In genomic region chr3:90537905-90538296, GRCm38 (mm10) we compare ENCODE assay signal across 10 mouse cellular contexts. TPM values are rescaled to one million over a fixed set of nuclear protein-coding genes. Genes with fewer than 3 reads are reported as not detected.
DNase-seq lines count a peak whose midpoint lies in the region; ATAC-seq and TF ChIP-seq lines count a peak whose summit lies in the region.
"Had no signal": no experiment of that assay in that cellular context is flagged by ENCODE, and none has a peak within 500 bp of the region (broad histone marks: within the 10 kb centered on the region; RNA-seq: fewer than 3 reads in every experiment).

No protein-coding gene starts in this region.

- H3K4me1 ChIP-seq in heart, embryonic 10.5 days = peaks cover 13% of the 10 kb centered on the region
- H3K4me1 ChIP-seq in brown adipose tissue, adult 24 weeks (ENCODE audit: control insufficient read depth, insufficient read depth, insufficient read length, low read length) = peaks cover 18% of the 10 kb centered on the region
- no peaks in the 10 kb centered on the region; the same call in 1 of the 2 replicates for H3K4me1 ChIP-seq in liver, embryonic 12.5 days

- DNase-seq in heart, embryonic 10.5 days (ENCODE audit: low spot score) = no peak
- DNase-seq in heart, adult 11 months = no peak
- no peak for DNase-seq in left cerebral cortex, adult 2 months (ENCODE audit: extremely low spot score in 1 of 2, low spot score in 2 of 2)
- no peak for DNase-seq in left cerebral cortex, adult 9 months (ENCODE audit: low spot score in 2 of 2)
- DNase-seq in B cell, adult 2 months = no peak
- DNase-seq in layer of hippocampus, adult 8-10 months (ENCODE audit: low spot score in 2 of 2) = no peak

- peak overlapping the region; percentile 9 for H3K4me2 ChIP-seq in liver, embryonic 12.5 days
- H3K4me2 ChIP-seq: forebrain, embryonic 13.5 days had no signal

- no peaks in the 10 kb centered on the region for H3K36me3 ChIP-seq in heart, embryonic 10.5 days
- H3K36me3 ChIP-seq in liver, embryonic 12.5 days = no peaks in the 10 kb centered on the region

- H3K27me3 ChIP-seq in heart, embryonic 10.5 days (ENCODE audit: insufficient read depth, poor library complexity, severe bottlenecking) = peaks cover 10% of the 10 kb centered on the region
- H3K27me3 ChIP-seq in liver, embryonic 12.5 days (replicated peaks) = peaks cover 21% of the 10 kb centered on the region; the same call in 1 of the 2 replicates
- H3K27me3 ChIP-seq: forebrain, embryonic 13.5 days had no signal

- TF ChIP-seq CTCF in left cerebral cortex, adult 2 months (IDR thresholded peaks at IDR 0.05) = no peak

- no peaks in the 10 kb centered on the region for H3K9me3 ChIP-seq in heart, embryonic 10.5 days
- no peaks in the 10 kb centered on the region for H3K9me3 ChIP-seq in liver, embryonic 12.5 days (replicated peaks)
- H3K9me3 ChIP-seq: forebrain, embryonic 13.5 days had no signal

- H3K4me3 ChIP-seq in heart, embryonic 10.5 days = no peak overlapping the region
- H3K4me3 ChIP-seq in left cerebral cortex, adult 2 months = peak overlapping the region; percentile 33
- peak overlapping the region; percentile 69 for H3K4me3 ChIP-seq in brown adipose tissue, adult 24 weeks (ENCODE audit: insufficient read depth, low read depth, low read length)
- H3K4me3 ChIP-seq in liver, embryonic 12.5 days = 0 out of 2 replicates have a peak overlapping the region, but pooled peaks have one; percentile 13
- H3K4me3 ChIP-seq: forebrain, embryonic 13.5 days had no signal

- peak; percentile 8; the same call in 1 of the 2 replicates for ATAC-seq in liver, embryonic 12.5 days
- ATAC-seq: forebrain, embryonic 13.5 days had no signal

- H3K9ac ChIP-seq in liver, embryonic 12.5 days = no peak overlapping the region
- H3K9ac ChIP-seq: forebrain, embryonic 13.5 days had no signal

- intact Hi-C loops in left cerebral cortex, adult 2 months (cut with DNase I) = no loop called here

- 0 out of 2 replicates have a peak overlapping the region, but pooled peaks have one; percentile 13 for H3K27ac ChIP-seq in heart, embryonic 10.5 days
- H3K27ac ChIP-seq in left cerebral cortex, adult 2 months = peak overlapping the region; percentile 81
- peak overlapping the region; percentile 82 for H3K27ac ChIP-seq in brown adipose tissue, adult 24 weeks (replicated peaks; ENCODE audit: low read depth, low read length)
- no peak overlapping the region for H3K27ac ChIP-seq in liver, embryonic 12.5 days
- H3K27ac ChIP-seq: forebrain, embryonic 13.5 days had no signal

- WGBS in heart, embryonic 10.5 days = 77% methylated on average over 5 of the region's 5 CpGs
- WGBS in liver, embryonic 12.5 days (ENCODE audit: insufficient replicate concordance) = 58% methylated on average over 5 of the region's 5 CpGs

RNA-seq across cellular contexts. Expression of gene S100a16, which starts 0.8 kb away (rescaled TPM):
- 18.1 and 36.6 TPM in 2 replicates for polyA plus RNA-seq in heart, embryonic 10.5 days (2016; fragmentation: Nextera tagmentation; extraction: Ambion mirVana)
- 10 to 100 TPM; 60.2 to 70.1 TPM for total RNA-seq in left cerebral cortex, adult 2 months (2021)
- 86.6 and 89.4 TPM in 2 replicates for polyA plus RNA-seq in brown adipose tissue, adult 24 weeks (2012; ENCODE audit: insufficient read depth, insufficient read length, missing spikeins)
- 32.8 TPM in 2 replicates for polyA plus RNA-seq in liver, embryonic 12.5 days (2016; fragmentation: Nextera tagmentation; extraction: Ambion mirVana)
- 100 to 1,000 TPM in 2 of 4 experiments, 10 to 100 TPM in 2; 69.8 to 134 (median 102) TPM for total RNA-seq in layer of hippocampus, adult 8-10 months (2022)
- total RNA-seq: monocyte, adult 5-6 weeks had no signal

RNA-seq across cellular contexts. Expression of gene S100a14, which starts 11.2 kb away (rescaled TPM):
- 0.28 TPM in 1 of 2 replicates, not detected in the other for polyA plus RNA-seq in heart, embryonic 10.5 days (2016; fragmentation: Nextera tagmentation; extraction: Ambion mirVana)
- total RNA-seq in left cerebral cortex, adult 2 months (2021) = under 1 TPM in 1 of 2 experiments, not detected in 1; 0.34 TPM
- not detected in 2 replicates for polyA plus RNA-seq in brown adipose tissue, adult 24 weeks (2012; ENCODE audit: insufficient read depth, insufficient read length, missing spikeins)
- not detected in 2 replicates for polyA plus RNA-seq in liver, embryonic 12.5 days (2016; fragmentation: Nextera tagmentation; extraction: Ambion mirVana)
- total RNA-seq in layer of hippocampus, adult 8-10 months (2022) = 1 to 10 TPM in 1 of 4 experiments, under 1 TPM in 1, not detected in 2; 0.49 to 1.3 TPM
- total RNA-seq: monocyte, adult 5-6 weeks had no signal
- polyA plus RNA-seq: forebrain, embryonic 13.5 days had no signal

RNA-seq across cellular contexts. Expression of gene S100a3, which starts 22.5 kb away (rescaled TPM):
- polyA plus RNA-seq in heart, embryonic 10.5 days (2016; fragmentation: Nextera tagmentation; extraction: Ambion mirVana) = 0.31 and 0.44 TPM in 2 replicates
- total RNA-seq in left cerebral cortex, adult 2 months (2021) = under 1 TPM; 0.56 to 0.81 TPM
- polyA plus RNA-seq in brown adipose tissue, adult 24 weeks (2012; ENCODE audit: insufficient read depth, insufficient read length, missing spikeins) = not detected in 2 replicates
- polyA plus RNA-seq in liver, embryonic 12.5 days (2016; fragmentation: Nextera tagmentation; extraction: Ambion mirVana) = 0.04 TPM in 1 of 2 replicates, not detected in the other
- total RNA-seq in layer of hippocampus, adult 8-10 months (2022) = 1 to 10 TPM in 3 of 4 experiments, under 1 TPM in 1; 0.35 to 1.8 (median 1.2) TPM
- total RNA-seq: monocyte, adult 5-6 weeks had no signal
- polyA plus RNA-seq: forebrain, embryonic 13.5 days had no signal

RNA-seq across cellular contexts. Expression of gene S100a13, which starts 23.7 kb away (rescaled TPM):
- 32.3 and 52.5 TPM in 2 replicates for polyA plus RNA-seq in heart, embryonic 10.5 days (2016; fragmentation: Nextera tagmentation; extraction: Ambion mirVana)
- total RNA-seq in left cerebral cortex, adult 2 months (2021) = 10 to 100 TPM; 15.4 to 18.1 TPM
- 385 and 454 TPM in 2 replicates for polyA plus RNA-seq in brown adipose tissue, adult 24 weeks (2012; ENCODE audit: insufficient read depth, insufficient read length, missing spikeins)
- 18.4 and 20.4 TPM in 2 replicates for polyA plus RNA-seq in liver, embryonic 12.5 days (2016; fragmentation: Nextera tagmentation; extraction: Ambion mirVana)
- 10 to 100 TPM; 16.9 to 33.3 (median 24.9) TPM for total RNA-seq in layer of hippocampus, adult 8-10 months (2022)

RNA-seq across cellular contexts. Expression of gene S100a1, which starts 23.7 kb away (rescaled TPM):
- polyA plus RNA-seq in heart, embryonic 10.5 days (2016; fragmentation: Nextera tagmentation; extraction: Ambion mirVana) = 64.6 and 111 TPM in 2 replicates
- total RNA-seq in left cerebral cortex, adult 2 months (2021) = 100 to 1,000 TPM; 119 to 123 TPM
- polyA plus RNA-seq in brown adipose tissue, adult 24 weeks (2012; ENCODE audit: insufficient read depth, insufficient read length, missing spikeins) = 1,535 and 1,745 TPM in 2 replicates
- polyA plus RNA-seq in liver, embryonic 12.5 days (2016; fragmentation: Nextera tagmentation; extraction: Ambion mirVana) = 13.2 and 15.0 TPM in 2 replicates
- total RNA-seq in layer of hippocampus, adult 8-10 months (2022) = 100 to 1,000 TPM in 2 of 4 experiments, 10 to 100 TPM in 2; 87.1 to 154 (median 123) TPM
